Mouse (Mus musculus) adrenal gland, postnatal 10 days (tissue): ENCODE measurements at regions not wholly inside any gene's neighbourhood (a gene's known extent, or its start where the extent isn't known, plus 50 kb on each side); places are given as distances from the start of the nearest gene placed in this dataset.

ENCODE experiments used
- DNase-seq: peaks from one replicate; pipeline ENCODE4 v3.0.0; 2021; ENCODE audit warnings: mixed read lengths

- DNase-seq, result no peak
Observed at GRCm38 (mm10) chr5:111789904-111790303, 56.2 kb downstream of the Gm26897 start.

- DNase-seq, result no peak
Observed at GRCm38 (mm10) chr5:111790527-111790926, 56.8 kb downstream of the Gm26897 start.

- no peak for DNase-seq
Observed at GRCm38 (mm10) chr5:111791089-111791561, 57.4 kb downstream of the Gm26897 start.

- no peak for DNase-seq
Observed at GRCm38 (mm10) chr5:111792746-111793145, 59.0 kb downstream of the Gm26897 start.

GRCm38 (mm10) chr5:111793178-111793577 is 59.5 kb downstream of the Gm26897 start:
- DNase-seq, result no peak

- DNase-seq, result no peak
Observed at GRCm38 (mm10) chr5:111796889-111797288, 63.2 kb downstream of the Gm26897 start.

GRCm38 (mm10) chr5:111799700-111800311 is 66.1 kb downstream of the Gm26897 start:
- peak; percentile 84 for DNase-seq

GRCm38 (mm10) chr5:111800511-111800910 is 66.8 kb downstream of the Gm26897 start:
- DNase-seq, result no peak

GRCm38 (mm10) chr5:111801051-111801450 is 67.3 kb downstream of the Gm26897 start:
- DNase-seq, result no peak

GRCm38 (mm10) chr5:111804542-111804941 is 70.8 kb downstream of the Gm26897 start:
- no peak for DNase-seq

GRCm38 (mm10) chr5:111805150-111805549 is 71.4 kb downstream of the Gm26897 start:
- no peak for DNase-seq

- DNase-seq, result peak; percentile 20
Observed at GRCm38 (mm10) chr5:111805761-111806191, 72.1 kb downstream of the Gm26897 start.

- DNase-seq, result no peak
Observed at GRCm38 (mm10) chr5:111810079-111810808, 76.5 kb downstream of the Gm26897 start.

GRCm38 (mm10) chr5:111812581-111812980 is 78.9 kb downstream of the Gm26897 start:
- no peak for DNase-seq

- peak; percentile 26 for DNase-seq
Observed at GRCm38 (mm10) chr5:111813090-111813753, 79.5 kb downstream of the Gm26897 start.

- DNase-seq, result no peak
Observed at GRCm38 (mm10) chr5:111814893-111815760, 81.4 kb downstream of the Gm26897 start.

- no peak for DNase-seq
Observed at GRCm38 (mm10) chr5:111820963-111821362, 87.2 kb downstream of the Gm26897 start.

GRCm38 (mm10) chr5:111822882-111823281 is 89.2 kb downstream of the Gm26897 start:
- no peak for DNase-seq

- no peak for DNase-seq
Observed at GRCm38 (mm10) chr5:111823420-111823819, 89.7 kb downstream of the Gm26897 start.

GRCm38 (mm10) chr5:111823842-111824241 is 90.1 kb downstream of the Gm26897 start:
- no peak for DNase-seq

- no peak for DNase-seq
Observed at GRCm38 (mm10) chr5:111824600-111825130, 90.9 kb downstream of the Gm26897 start.

- no peak for DNase-seq
Observed at GRCm38 (mm10) chr5:111829891-111830290, 96.2 kb downstream of the Gm26897 start.
